Mouse (Mus musculus): ENCODE measurements around the gene Scn8a.

- TF ChIP-seq POLR2A (IDR thresholded peaks at IDR 0.05; ENCODE audit: insufficient read depth, low read depth, low read length): no peak
- no peak for TF ChIP-seq CTCF (IDR thresholded peaks at IDR 0.05; ENCODE audit: insufficient read depth, low read depth, low read length)
These were observed 217.3 kb downstream of the Scn8a start for GRCm38 (mm10) chr15:101086956-101087355.

Data from olfactory bulb, adult 2 months (tissue).